Mouse (Mus musculus) frontal cortex, adult 2 months (tissue): ENCODE measurements around the gene Gm3415. TPM values are rescaled to one million over a fixed set of nuclear protein-coding genes. Genes with fewer than 3 reads are reported as not detected.
"Not testable (repeated sequence)": the region's sequence is repeated elsewhere in the genome, so short reads cannot be mapped to it uniquely, and the experiment has no call there.

ENCODE experiments used
- DNase-seq, 2 experiments: peaks; one replicate each; pipeline ENCODE4 v3.0.0; 2022; ENCODE audit warnings: low spot score in 1 of 2; ENCODE audit errors: extremely low spot score in 1 of 2
- polyA plus RNA-seq: library from polyadenylated mRNA; depleted of rRNA; stranded (reverse); fragments of >200 nt; gene quantifications from 2 replicates; pipeline ENCODE4 v1.2.3, GENCODE M21; 2012; rRNA removed

Gene Gm3415
- polyA plus RNA-seq, 1 experiment, result not detected

DNA sequence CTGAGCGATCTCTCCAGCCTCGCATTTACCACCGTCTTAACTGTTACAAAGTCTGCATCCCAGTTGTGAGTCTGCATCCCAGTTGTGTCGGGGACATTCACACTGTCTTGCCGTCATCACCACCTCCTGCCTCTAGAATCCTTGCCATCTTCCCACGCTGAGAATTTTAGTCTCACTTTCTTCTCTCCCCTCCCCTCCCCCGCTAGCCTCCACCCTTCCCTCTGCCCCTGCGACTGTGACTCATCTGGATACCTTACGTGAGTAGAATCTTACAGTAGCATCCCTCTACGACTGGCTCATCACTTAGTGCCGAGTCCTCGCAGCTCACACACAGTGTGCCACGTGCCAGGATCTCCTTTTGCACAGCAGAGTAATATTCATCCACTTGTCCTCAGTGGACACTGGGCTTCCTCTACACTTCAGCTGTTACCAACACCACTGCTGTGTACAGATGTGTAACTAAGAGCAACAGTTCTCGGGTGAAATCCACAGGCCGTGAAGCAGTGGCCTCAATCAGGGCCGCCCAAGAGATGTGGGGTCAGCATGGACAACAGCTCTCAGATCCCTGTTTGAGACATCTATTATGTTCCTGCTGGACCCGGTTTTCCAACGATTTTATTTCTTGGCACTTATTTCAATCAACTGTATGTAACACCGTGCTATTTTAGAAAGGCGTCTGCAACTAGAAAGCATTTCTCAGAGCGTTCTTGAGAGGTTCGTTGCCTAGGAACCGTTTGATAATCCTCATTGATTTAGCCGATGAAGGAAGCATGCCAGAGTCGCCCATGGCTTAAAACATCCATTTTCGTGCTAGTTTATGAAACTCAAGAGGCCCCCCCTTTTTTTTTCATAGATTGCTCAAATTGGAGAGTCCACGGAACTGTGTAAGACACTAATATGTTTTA lies 42.5 kb downstream of the Gm3415 start:
- peak; percentile 24 to 51 for DNase-seq

DNA sequence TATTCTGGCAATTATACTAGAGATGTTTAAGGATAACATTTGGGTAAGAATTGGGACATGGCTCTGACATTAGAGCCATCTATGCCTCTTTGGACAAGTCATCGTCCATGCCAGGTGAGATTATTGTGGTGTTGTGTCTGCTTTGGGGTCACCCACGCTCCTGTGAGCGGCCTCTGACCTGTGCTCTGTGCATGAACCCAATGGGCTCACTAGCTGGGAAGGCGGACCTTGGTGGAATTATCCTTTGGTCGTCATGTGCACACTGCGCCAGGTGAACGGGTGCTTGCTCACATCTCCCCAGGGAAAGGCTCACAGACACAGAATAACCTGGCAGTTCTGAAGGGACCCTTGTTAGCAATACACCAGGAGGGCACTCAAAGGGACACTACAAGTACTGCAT lies 43.3 kb downstream of the Gm3415 start:
- DNase-seq, result not testable (repeated sequence)

DNA sequence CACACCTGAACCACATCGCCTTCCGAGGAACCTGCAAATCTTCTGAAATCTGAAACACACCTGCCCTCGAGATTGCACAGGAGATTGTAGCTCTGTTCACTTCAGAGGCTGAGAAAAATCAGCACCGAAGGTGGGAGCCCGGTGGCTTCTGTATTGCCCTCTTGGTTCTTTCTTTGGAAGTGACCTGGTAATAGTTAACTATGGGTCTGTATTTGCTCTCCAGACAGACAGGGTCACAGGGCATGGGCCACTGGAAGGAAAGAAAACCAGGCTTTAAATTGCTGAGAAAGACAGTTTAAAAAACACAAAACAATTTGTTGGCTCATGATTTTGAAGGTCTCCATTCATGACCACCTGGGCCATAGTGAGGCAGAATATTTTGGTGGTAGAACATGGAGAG lies 44.0 kb downstream of the Gm3415 start:
- no peak for DNase-seq

DNA sequence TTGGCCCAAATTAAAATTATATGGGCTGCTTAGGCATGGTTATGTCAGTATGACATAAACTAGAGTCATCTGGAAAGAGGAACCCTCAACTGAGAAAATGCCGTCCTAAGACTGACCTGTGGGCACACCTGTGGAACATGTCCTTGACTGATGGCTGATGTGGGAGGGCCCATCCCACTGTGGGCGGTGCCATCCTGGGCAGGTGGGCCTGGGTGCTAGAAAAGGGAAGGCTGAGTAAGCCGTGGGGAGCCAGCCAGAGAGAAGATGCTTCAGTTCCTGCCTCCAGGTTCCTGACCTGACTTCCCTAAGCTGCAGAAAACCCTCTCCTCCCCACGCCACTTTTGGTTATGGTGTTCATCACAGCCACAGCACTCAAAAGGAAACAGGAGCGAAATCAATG lies 50.3 kb downstream of the Gm3415 start:
- DNase-seq, result no peak

DNA sequence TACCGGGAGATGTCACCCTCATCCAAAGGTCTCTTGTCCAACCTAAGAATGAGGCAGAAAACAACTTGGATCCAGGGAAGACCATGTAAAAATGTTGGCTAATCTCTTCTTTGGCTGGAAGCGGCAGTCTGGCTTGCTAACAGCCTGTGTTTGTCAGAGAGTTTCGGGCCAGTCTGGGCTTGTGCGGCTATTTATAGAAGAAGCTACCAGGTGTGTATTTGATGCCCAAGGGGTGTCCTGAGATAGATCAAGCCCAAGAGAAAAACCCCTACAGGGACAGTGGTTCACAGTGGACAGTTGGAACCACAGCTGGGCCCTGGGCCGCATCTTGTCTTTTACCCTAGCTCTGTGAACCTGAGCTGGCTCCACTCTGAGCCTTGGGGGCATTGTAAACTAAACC lies 51.0 kb downstream of the Gm3415 start:
- no peak for DNase-seq

DNA sequence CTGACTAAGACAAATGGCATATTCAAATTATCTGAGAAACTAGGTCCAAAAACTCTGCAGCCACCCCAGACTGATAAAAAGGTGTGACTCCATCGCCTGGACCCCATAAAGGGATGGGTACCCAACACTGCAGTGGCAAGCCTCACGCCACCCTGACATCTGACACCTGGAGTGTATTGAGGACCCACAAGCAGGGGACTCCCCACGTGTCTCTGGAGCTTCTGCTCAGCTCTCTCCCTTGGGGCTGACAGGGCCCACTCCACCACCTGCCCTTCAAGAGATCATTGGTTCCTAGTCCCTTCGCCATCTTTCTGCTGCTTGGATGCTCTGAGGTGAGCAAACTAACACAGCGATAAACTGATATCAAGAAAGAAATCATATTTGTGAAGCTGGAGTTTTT lies 51.9 kb downstream of the Gm3415 start:
- no peak for DNase-seq

Other genes with a start within 250 kb of the Gm3415 start
- gene Wasf3, start 171.2 kb upstream of the Gm3415 start, polyA plus RNA-seq, result 65.3 and 67.9 TPM in 2 replicates
- 0.23 and 0.24 TPM in 2 replicates for gene Gm6408, start 74.2 kb upstream of the Gm3415 start, polyA plus RNA-seq
- gene Gm6370, start 64.8 kb upstream of the Gm3415 start, polyA plus RNA-seq, result not detected in 2 replicates
- not detected in 2 replicates for gene 4930449I24Rik, start 53.7 kb upstream of the Gm3415 start, polyA plus RNA-seq
- not detected in 2 replicates for gene Gm3402, start 42.0 kb upstream of the Gm3415 start, polyA plus RNA-seq
- not detected in 2 replicates for gene Gm3404, start 30.3 kb upstream of the Gm3415 start, polyA plus RNA-seq
- not detected in 2 replicates for gene Gm3409, start 18.5 kb upstream of the Gm3415 start, polyA plus RNA-seq
- 26.7 and 27.5 TPM in 2 replicates for gene Gpr12, start 29.1 kb downstream of the Gm3415 start, polyA plus RNA-seq
- 33.9 and 35.9 TPM in 2 replicates for gene Usp12, start 238.9 kb downstream of the Gm3415 start, polyA plus RNA-seq